Mouse (Mus musculus) gastrocnemius, adult 2 months (tissue): ENCODE measurements around the gene Pde4d. TPM values are rescaled to one million over a fixed set of nuclear protein-coding genes. Genes with fewer than 3 reads are reported as not detected.
A peak's percentile ranks its signal among the peaks of the same experiment; 100 is the strongest.

Experiments
- DNase-seq: peaks from one replicate; pipeline ENCODE4 v3.0.0; 2022
- H3K27ac ChIP-seq: fragments of 200-600 bp; 2 replicates; pipeline ENCODE4 v1.8.1; 2022; ENCODE audit warnings: mild to moderate bottlenecking
- H3K4me3 ChIP-seq: fragments of 200-600 bp; 2 replicates; pipeline ENCODE4 v1.8.1; 2022; ENCODE audit warnings: mild to moderate bottlenecking, moderate library complexity
- CTCF ChIP-seq: fragments of 200-600 bp; IDR thresholded peaks from 2 replicates; pipeline ENCODE4 v1.8.1; 2022; ENCODE audit warnings: antibody characterized with exemption, mild to moderate bottlenecking, moderate library complexity
- intact Hi-C: fragments of 180-260 bp; cut with DNase I; formaldehyde crosslinking; loops from one replicate; pipeline ENCODE4 v1.15.1; 2025
- total RNA-seq, 2 experiments: library from RNA; stranded (reverse); gene quantifications; 2 replicates each; pipeline ENCODE4 v1.2.3; 2021

Gene Pde4d
- total RNA-seq, 2 experiments from 2014 or later, result 239 to 330 TPM

DNA sequence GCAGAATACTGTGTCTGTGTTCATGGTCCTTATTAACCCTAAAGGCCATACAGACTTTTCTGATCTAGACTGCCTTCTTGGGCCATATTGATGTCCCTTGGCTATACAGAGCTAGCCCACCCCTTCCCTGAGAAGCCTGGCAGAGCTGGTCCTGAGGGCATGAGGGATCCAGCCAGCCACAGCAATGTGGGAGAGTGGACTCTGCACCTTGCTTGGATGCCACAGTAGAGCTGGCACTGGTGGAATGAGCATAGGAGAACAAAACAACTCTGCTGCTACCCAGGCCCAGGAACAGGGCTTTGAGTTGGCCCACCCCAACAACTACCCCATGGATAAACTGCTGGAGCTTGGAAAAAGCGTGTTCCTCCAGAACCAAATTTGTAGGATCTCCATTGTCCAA lies 503.2 kb downstream of the Pde4d start:
- Histone ChIP-seq H3K27ac (no peak overlapping the region), H3K4me3 (no peak overlapping the region)
- DNase-seq, result no peak
- intact Hi-C loops, result no loop called here
- TF ChIP-seq CTCF, result no peak

GRCm38 (mm10) chr13:108956059-108956458 lies 506.3 kb downstream of the Pde4d start:
- no peak for DNase-seq
- intact Hi-C loops, result no loop called here
- no peak for TF ChIP-seq CTCF
- no peak overlapping the region for H3K27ac ChIP-seq
- H3K4me3 ChIP-seq, result no peak overlapping the region

DNA sequence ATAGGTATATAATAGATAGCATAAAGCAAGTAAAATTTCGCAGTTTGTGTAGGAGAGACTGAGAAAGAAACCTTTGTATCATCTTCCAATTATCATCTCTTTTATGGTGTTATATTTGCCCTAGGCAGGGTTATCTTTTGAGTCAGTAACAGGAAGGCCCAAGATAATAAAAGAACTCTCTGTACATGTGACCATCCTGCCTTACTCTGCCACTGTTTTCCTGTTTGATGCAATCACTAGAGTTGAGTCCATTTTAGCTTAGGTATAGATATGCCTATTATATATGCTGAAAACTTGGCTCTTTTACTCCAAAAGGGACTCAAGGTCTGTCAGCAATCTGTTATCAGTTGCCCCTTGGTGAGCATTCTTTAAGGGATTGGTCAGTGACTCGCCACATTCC lies 514.3 kb downstream of the Pde4d start:
- Histone ChIP-seq H3K4me3 (no peak overlapping the region), H3K27ac (no peak overlapping the region)
- TF ChIP-seq CTCF, result no peak
- DNase-seq, result no peak
- intact Hi-C loops, result no loop called here

- Histone ChIP-seq H3K4me3 (no peak overlapping the region), H3K27ac (no peak overlapping the region)
- intact Hi-C loops, result no loop called here
- TF ChIP-seq CTCF, result no peak
- no peak for DNase-seq
These were observed 531.4 kb downstream of the Pde4d start for GRCm38 (mm10) chr13:108981144-108981543.

DNA sequence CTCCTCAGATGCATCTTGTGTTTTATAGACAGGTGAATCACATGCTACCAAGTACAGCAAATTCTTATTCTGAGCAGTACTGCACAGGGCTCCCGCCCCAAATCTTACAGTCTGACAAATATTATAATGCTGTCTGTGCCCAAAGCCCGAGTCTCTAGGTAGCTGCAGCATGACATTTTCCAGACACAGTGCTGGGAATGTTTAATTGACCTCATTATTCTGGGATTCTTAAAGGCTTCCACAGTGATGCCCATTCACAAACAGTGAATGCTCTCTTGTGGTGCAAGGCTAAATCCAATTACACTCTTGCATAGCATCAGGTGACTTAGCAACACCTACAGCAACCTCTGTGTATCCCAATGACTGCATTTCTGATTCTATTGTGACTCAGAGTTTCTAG lies 549.0 kb downstream of the Pde4d start:
- H3K4me3 ChIP-seq, result no peak overlapping the region
- intact Hi-C loops, result no loop called here
- TF ChIP-seq CTCF, result no peak
- no peak for DNase-seq
- H3K27ac ChIP-seq, result no peak overlapping the region

DNA sequence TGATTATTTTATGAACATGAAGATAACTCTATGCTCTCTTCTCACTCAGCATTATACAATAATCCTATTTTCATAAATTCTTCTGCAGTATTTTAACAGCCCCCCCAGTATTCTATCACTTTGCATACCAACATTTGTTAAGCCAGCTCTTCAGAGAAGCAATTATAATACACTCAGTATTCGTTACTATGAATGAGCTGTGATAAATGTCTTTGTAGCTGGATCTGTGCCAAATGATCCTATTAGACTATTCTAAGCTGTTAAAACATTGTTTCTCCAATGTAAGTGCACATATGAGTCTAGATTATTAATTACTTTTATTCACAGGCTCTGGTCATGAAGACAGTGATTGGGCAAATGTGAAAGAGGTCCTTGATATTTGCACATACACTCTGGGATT lies 575.0 kb downstream of the Pde4d start:
- intact Hi-C loops, result no loop called here
- TF ChIP-seq CTCF, result no peak
- Histone ChIP-seq H3K27ac (no peak overlapping the region), H3K4me3 (no peak overlapping the region)
- no peak for DNase-seq

GRCm38 (mm10) chr13:109047126-109047525 lies 597.4 kb downstream of the Pde4d start:
- intact Hi-C loops, result no loop called here
- no peak for DNase-seq
- Histone ChIP-seq H3K27ac (no peak overlapping the region), H3K4me3 (no peak overlapping the region)
- TF ChIP-seq CTCF, result no peak

DNA sequence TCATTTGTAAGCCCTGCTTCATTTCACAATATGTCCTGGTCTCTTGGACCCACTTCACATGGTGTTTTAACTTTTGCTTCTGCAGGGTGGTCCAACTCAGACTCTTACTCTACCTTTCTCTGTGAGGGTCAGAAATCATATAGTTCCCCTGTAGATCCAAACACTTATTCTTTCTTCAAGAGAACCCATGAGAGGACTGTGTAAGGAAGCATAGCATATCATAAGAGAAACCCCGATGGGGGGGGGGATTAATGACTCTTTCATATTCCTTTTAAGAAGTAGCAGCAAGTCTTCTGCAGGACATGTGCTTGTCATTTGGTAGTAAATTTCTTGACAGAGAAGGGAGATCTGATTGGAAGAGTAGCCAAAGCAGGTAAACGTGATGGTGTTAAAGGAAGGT lies 603.1 kb downstream of the Pde4d start:
- no peak for TF ChIP-seq CTCF
- intact Hi-C loops, result no loop called here
- no peak for DNase-seq
- Histone ChIP-seq H3K4me3 (no peak overlapping the region), H3K27ac (no peak overlapping the region)

DNA sequence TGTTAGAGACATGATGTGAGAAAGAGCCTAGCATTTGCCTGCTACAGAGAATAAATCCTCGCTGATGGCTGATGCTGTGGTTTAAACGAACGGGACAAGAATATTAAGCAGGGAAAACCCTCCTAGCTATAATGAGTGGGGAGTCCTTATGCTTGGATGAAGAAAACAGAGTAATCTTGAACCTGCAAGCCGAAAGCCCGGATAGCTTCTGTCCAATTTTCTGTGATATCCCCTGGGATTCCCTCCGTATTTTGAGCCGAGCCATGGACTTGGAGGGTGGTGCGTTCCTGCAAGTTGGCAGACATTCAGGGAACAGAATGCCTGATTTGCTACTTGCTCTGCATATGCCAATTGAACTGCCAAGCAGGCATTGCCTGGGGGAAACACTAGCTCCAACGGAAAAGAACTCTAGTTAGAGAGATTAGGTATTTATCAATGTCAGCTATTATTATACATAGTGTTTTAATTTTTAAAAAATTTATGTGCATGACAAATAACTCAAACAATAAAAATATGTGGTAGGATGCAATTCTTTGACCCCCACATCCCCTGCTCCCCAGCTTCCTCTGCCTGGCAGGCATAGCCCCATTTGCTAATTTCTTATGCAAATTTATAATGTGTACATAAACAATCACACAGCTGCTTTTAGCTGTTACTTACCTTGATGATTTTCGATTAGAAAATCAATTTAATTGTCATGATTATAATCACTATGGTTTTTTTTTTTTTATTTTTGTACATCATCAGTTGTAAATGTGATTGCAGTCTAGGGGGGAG lies 603.7 kb downstream of the Pde4d start:
- TF ChIP-seq CTCF, result no peak
- intact Hi-C loops, result no loop called here

DNA sequence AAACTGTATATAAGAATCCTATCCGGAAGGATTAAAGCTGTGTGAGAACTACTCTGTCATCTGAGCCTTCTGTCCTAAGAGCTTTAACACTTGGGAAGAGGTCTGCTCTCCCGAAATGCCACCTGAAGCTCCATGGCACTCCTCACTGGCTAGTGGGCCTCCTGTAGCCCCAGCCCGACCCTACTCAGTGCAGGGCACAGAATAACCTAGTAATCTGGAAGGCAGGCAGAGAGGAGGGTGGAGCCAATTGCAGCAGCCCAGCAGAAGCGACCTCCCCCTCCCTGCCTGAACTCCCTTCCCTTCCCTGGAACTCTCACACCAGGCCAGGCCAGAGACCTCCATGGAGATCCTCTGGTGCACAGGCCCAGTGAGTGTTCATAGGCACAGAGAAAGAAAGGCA lies 608.3 kb downstream of the Pde4d start:
- intact Hi-C loops, result no loop called here
- no peak overlapping the region for H3K27ac ChIP-seq
- DNase-seq, result no peak
- TF ChIP-seq CTCF, result no peak
- H3K4me3 ChIP-seq, result no peak overlapping the region

More for the DNA sequence above, 603.7 kb downstream of the Pde4d start:
- H3K4me3 ChIP-seq, result no peak overlapping the region
- no peak for DNase-seq
- H3K27ac ChIP-seq, result no peak overlapping the region

DNA sequence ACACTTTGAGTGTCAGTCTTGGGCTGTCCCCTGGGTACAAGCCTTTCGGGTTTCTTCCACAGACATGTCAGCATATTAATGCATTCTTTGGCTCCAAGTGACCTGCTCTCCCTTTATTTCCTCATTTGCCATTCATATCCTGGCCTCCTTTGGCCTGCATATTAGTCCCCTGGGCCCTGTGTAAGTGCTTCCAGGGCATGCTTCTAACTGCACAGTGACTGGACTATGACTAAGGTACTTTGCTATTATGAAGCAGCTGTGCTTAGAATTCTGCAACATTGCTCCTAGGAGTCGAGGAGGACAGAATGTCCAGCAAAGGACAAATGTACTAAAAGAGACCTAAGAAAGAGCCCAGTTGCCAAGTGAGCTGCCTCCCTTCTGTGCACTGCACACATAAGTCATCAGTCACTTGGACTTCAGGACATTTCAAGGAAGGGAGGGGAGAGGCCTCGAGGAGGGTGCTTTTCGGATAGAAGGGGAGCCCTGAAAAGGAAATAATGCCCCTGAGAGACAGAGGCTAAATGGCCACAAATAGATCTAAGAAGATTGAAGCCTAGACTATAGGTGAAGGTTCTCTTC lies 616.9 kb downstream of the Pde4d start:
- Histone ChIP-seq H3K27ac (no peak overlapping the region), H3K4me3 (no peak overlapping the region)
- intact Hi-C loops, result no loop called here
- DNase-seq, result peak; percentile 20
- no peak for TF ChIP-seq CTCF

- intact Hi-C loops, result no loop called here
- no peak overlapping the region for H3K4me3 ChIP-seq
- H3K27ac ChIP-seq, result no peak overlapping the region
- no peak for TF ChIP-seq CTCF
- no peak for DNase-seq
These were observed 618.8 kb downstream of the Pde4d start for GRCm38 (mm10) chr13:109068258-109069219.

DNA sequence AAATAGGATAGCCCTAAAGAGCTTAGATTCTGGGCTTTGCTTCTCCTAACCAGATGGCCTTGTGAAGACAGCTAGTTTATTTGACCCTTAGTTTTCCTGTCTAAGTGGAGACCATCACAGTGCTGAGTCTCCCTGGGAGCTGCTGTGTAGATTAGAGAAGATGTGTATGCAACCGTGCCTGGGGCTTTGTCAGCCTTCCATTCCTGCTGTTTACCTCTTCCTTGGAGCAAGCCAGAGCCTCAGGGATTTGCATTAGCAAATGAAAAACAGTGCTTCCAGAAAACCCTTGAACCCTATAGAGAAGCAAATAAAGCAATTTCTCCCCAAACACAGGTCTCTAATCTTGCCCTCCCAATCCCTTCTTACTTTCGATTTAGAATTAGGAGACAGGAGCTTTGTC lies 623.6 kb downstream of the Pde4d start:
- no peak for TF ChIP-seq CTCF
- Histone ChIP-seq H3K4me3 (no peak overlapping the region), H3K27ac (no peak overlapping the region)
- no peak for DNase-seq
- intact Hi-C loops, result no loop called here
